Mouse (Mus musculus): Measurements from ENCODE around the gene Dthd1. TPM values are rescaled to one million over a fixed set of nuclear protein-coding genes. Genes with fewer than 3 reads are reported as not detected.
A peak's percentile ranks its signal among the peaks of the same experiment; 100 is the strongest.

Gene Dthd1
- polyA plus RNA-seq, 1 experiment from 2014 or later, result not detected

- no peak overlapping the region for H3K9ac ChIP-seq
- 69% methylated on average over 3 of the region's 3 CpGs for WGBS
- no peaks in the 10 kb centered on the region for H3K9me3 ChIP-seq
- H3K4me3 ChIP-seq, result no peak overlapping the region
- no peaks in the 10 kb centered on the region for H3K4me1 ChIP-seq (replicated peaks)
- H3K27me3 ChIP-seq, result no peaks in the 10 kb centered on the region
- ATAC-seq (ENCODE audit: low read depth), result 0 out of 2 replicates have a peak, but pooled peaks have one; percentile 65
- H3K27ac ChIP-seq (replicated peaks), result no peak overlapping the region
- H3K36me3 ChIP-seq, result no peaks in the 10 kb centered on the region
- no peak overlapping the region for H3K4me2 ChIP-seq
These were observed 81.7 kb downstream of the Dthd1 start for GRCm38 (mm10) chr5:62895326-62895725.

GRCm38 (mm10) chr5:62906954-62907353 lies 93.3 kb downstream of the Dthd1 start:
- Histone ChIP-seq H3K36me3 (no peaks in the 10 kb centered on the region), H3K4me2 (no peak overlapping the region), H3K27ac (replicated peaks) (no peak overlapping the region), H3K4me1 (replicated peaks) (no peaks in the 10 kb centered on the region), H3K27me3 (no peaks in the 10 kb centered on the region), H3K9ac (no peak overlapping the region), H3K9me3 (no peaks in the 10 kb centered on the region), H3K4me3 (no peak overlapping the region)
- no peak for ATAC-seq (ENCODE audit: low read depth)
- WGBS, result 84% methylated on average over 2 of the region's 2 CpGs

- Histone ChIP-seq H3K36me3 (no peaks in the 10 kb centered on the region), H3K4me3 (no peak overlapping the region), H3K4me2 (no peak overlapping the region), H3K9me3 (no peaks in the 10 kb centered on the region), H3K27ac (replicated peaks) (no peak overlapping the region), H3K27me3 (no peaks in the 10 kb centered on the region), H3K4me1 (replicated peaks) (no peaks in the 10 kb centered on the region), H3K9ac (no peak overlapping the region)
- no peak for ATAC-seq (ENCODE audit: low read depth)
- 88% methylated on average over 5 of the region's 5 CpGs for WGBS
These were observed 95.5 kb downstream of the Dthd1 start for GRCm38 (mm10) chr5:62909074-62909473.

GRCm38 (mm10) chr5:62924616-62925015 lies 111.0 kb downstream of the Dthd1 start:
- Histone ChIP-seq H3K9me3 (no peaks in the 10 kb centered on the region), H3K27me3 (no peaks in the 10 kb centered on the region), H3K9ac (no peak overlapping the region), H3K27ac (replicated peaks) (no peak overlapping the region), H3K4me3 (no peak overlapping the region), H3K4me1 (replicated peaks) (no peaks in the 10 kb centered on the region), H3K36me3 (no peaks in the 10 kb centered on the region), H3K4me2 (no peak overlapping the region)
- ATAC-seq (ENCODE audit: low read depth), result no peak

Other genes starting within 250 kb of the Dthd1 start
- gene Arap2, start 47.7 kb upstream of the Dthd1 start, polyA plus RNA-seq (2015; fragmentation: Nextera tagmentation; extraction: Ambion mirVana), result 1.6 and 2.3 TPM in 2 replicates

Data from neural tube, embryonic 13.5 days (tissue).